Mouse (Mus musculus): Measurements from ENCODE around the gene Uevld.

DNA sequence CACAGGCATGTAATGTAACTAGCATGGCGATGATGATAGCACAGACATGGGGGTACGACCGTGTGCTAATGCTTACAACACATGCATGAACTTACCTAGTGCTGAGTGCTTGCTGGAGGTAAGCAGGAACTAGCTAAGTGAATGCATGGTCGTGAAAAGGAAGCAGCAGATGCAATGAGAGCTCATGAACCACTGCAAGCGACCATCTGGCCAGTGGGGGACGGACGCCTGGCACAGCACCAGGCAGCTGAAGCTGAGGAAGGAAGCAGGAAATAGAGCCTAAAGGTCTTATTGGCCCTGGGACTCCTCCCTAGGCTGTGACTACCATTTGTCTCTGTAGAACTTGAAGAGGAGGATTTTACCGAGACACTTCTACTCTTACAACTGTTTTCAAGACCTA, 23.5 kb downstream of the Uevld start:
- TF ChIP-seq CTCF (IDR thresholded peaks at IDR 0.05; ENCODE audit: extremely low read depth, insufficient read depth, insufficient read length, insufficient replicate concordance) (no peak), POLR2A (IDR thresholded peaks at IDR 0.05; ENCODE audit: low read depth, low read length) (no peak)
